Mouse (Mus musculus) cortical plate, adult 2 months (tissue): ENCODE data around the gene Trp53rka.

Experiments used
- CTCF ChIP-seq: fragments of 200-500 bp; IDR thresholded peaks from 2 replicates; pipeline ENCODE4 v1.5.1; 2011; ENCODE audit warnings: mild to moderate bottlenecking, control low read depth, low read length; ENCODE audit not compliant: insufficient read depth; ENCODE audit errors: extremely low read depth
- POLR2A ChIP-seq: fragments of 200-500 bp; IDR thresholded peaks from 2 replicates; pipeline ENCODE4 v1.6.1; 2011; ENCODE audit warnings: mild to moderate bottlenecking, low read length, control low read depth; ENCODE audit not compliant: insufficient read depth; ENCODE audit errors: extremely low read depth

DNA sequence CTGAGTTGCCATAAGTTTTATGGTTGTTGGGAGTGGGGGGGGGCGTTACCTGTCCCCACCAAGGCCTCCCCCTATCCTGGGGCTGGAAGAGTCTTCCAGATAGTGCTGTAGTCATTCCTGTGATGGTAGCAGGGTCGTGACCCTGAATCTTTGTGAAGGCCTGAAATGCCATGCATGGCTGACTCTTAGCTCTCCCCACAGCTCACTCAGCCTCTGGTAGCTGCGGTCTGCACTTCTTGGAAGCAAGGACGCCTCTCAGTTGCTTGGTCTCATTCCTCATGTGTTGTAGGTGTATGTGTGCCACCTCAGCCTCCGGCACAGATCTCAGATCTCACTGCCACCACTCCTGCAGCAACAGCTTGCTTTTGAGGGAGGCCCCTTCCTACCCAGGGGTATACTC, 17.3 kb downstream of the Trp53rka start:
- TF ChIP-seq POLR2A (no peak), CTCF (no peak)
